Mouse (Mus musculus): ENCODE data around the gene Chsy1.

- no peak for TF ChIP-seq EP300 (IDR thresholded peaks at IDR 0.05)
- no peak for TF ChIP-seq CTCF (IDR thresholded peaks at IDR 0.05)
Measured at GRCm38 (mm10) chr7:66113561-66113960, 4.2 kb downstream of the Chsy1 start.
